Mouse (Mus musculus): ENCODE measurements around the gene Pofut1. TPM values are rescaled to one million over a fixed set of nuclear protein-coding genes. Genes with fewer than 3 reads are reported as not detected.

The Pofut1 gene
- polyA plus RNA-seq, 1 experiment from 2014 or later, result 4.9 TPM

DNA sequence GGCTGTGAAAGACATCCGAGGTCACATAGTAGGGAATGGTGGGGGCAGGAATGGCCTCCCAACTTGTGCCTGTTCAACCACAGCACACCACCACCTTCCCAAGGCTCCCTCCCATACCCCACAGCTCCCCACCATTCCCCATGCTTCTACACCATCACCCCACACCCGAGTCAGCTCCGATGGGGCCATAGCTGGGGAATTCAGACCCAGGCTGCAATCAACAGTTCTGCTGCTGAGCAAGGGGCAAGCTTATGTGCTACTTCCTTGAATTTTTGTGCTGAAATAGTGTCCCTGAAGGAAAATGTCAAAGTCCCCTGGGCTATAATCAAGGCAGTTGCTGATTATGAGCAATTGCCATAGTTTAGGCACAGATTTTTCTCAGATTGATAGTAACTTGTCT, 22.8 kb upstream of the Pofut1 start:
- H3K27me3 ChIP-seq (replicated peaks), result no peaks in the 10 kb centered on the region
- no peak for ATAC-seq (ENCODE audit: low FRiP score, low read depth)
- 85% methylated on average over 3 of the region's 3 CpGs for whole genome bisulfite sequencing
- no peaks in the 10 kb centered on the region for H3K36me3 ChIP-seq
- no peak overlapping the region for H3K4me2 ChIP-seq (replicated peaks)
- H3K9me3 ChIP-seq, result no peaks in the 10 kb centered on the region
- H3K9ac ChIP-seq, result no peak overlapping the region
- no peak overlapping the region for H3K27ac ChIP-seq
- H3K4me3 ChIP-seq, result no peak overlapping the region
- H3K4me1 ChIP-seq, result no peaks in the 10 kb centered on the region

DNA sequence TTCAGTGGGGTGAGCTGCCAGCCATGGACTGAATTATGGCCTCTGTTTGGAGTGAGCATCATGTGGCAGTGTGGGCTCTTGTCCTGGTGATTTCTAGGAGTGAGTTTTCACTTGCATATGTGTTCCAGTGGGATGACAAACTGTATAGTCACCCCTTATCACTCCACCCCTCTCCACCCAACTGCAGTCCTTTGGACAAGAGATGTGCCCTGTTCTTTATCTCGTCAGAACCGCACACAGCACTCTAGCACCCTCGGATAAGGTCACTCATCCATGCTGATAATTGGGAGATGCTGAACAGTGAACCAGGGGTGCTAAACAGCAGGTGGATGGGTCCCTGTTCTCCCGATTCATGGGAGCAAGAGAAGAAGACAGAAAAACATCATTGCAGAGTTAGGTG, 19.7 kb upstream of the Pofut1 start:
- no peak for ATAC-seq (ENCODE audit: low FRiP score, low read depth)
- Histone ChIP-seq H3K4me3 (no peak overlapping the region), H3K4me2 (replicated peaks) (no peak overlapping the region), H3K27me3 (replicated peaks) (no peaks in the 10 kb centered on the region), H3K27ac (no peak overlapping the region), H3K36me3 (no peaks in the 10 kb centered on the region), H3K4me1 (peaks cover 14% of the 10 kb centered on the region), H3K9me3 (no peaks in the 10 kb centered on the region), H3K9ac (no peak overlapping the region)
- WGBS, result 88% methylated on average over 4 of the region's 4 CpGs

DNA sequence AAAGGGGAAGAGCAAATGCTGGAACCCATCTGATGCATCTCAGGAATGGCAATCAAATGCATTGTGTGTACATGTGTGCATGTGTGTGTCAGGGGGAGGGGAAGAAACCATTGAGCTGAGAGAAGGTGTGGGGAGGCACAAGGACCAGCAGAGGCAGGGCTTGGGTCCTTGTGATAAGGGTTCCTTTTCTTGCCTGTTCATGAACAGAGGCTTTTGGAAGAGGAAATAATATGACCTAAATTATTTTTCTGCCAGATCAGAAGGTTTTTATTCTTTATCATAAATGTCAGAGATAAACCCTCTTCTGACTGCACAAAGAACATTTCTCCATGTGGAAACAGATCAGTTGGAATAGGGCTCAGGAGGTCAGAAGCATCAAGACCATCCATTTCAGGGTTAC, 19.2 kb upstream of the Pofut1 start:
- no peaks in the 10 kb centered on the region for H3K9me3 ChIP-seq
- H3K4me2 ChIP-seq (replicated peaks), result no peak overlapping the region
- H3K4me3 ChIP-seq, result no peak overlapping the region
- no peaks in the 10 kb centered on the region for H3K36me3 ChIP-seq
- H3K9ac ChIP-seq, result no peak overlapping the region
- H3K4me1 ChIP-seq, result peaks cover 14% of the 10 kb centered on the region
- H3K27me3 ChIP-seq (replicated peaks), result no peaks in the 10 kb centered on the region
- ATAC-seq (ENCODE audit: low FRiP score, low read depth), result no peak
- H3K27ac ChIP-seq, result no peak overlapping the region

DNA sequence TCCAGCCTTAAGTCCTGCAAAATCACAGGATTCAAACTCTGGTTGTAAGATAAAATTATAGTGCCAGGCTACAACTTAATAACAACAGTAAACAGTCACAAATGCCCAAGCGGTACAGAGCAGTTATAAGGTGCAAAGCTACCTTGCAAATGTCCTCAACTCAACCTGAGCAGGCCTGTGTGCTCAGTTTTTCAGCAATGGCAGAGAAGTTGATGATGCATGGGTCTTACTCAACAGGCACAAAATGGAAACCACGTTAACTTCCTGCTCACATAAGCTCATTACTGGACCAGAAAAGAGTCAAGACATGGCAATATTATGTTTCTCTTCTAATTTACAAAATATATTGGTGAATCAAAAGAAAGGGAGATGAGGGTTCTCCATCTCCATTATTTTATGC, 18.8 kb upstream of the Pofut1 start:
- Histone ChIP-seq H3K9me3 (no peaks in the 10 kb centered on the region), H3K27me3 (replicated peaks) (no peaks in the 10 kb centered on the region), H3K36me3 (no peaks in the 10 kb centered on the region), H3K4me2 (replicated peaks) (no peak overlapping the region), H3K27ac (no peak overlapping the region), H3K9ac (no peak overlapping the region), H3K4me1 (peaks cover 14% of the 10 kb centered on the region), H3K4me3 (no peak overlapping the region)
- no peak for ATAC-seq (ENCODE audit: low FRiP score, low read depth)
- WGBS, result 90% methylated on average over 2 of the region's 2 CpGs

DNA sequence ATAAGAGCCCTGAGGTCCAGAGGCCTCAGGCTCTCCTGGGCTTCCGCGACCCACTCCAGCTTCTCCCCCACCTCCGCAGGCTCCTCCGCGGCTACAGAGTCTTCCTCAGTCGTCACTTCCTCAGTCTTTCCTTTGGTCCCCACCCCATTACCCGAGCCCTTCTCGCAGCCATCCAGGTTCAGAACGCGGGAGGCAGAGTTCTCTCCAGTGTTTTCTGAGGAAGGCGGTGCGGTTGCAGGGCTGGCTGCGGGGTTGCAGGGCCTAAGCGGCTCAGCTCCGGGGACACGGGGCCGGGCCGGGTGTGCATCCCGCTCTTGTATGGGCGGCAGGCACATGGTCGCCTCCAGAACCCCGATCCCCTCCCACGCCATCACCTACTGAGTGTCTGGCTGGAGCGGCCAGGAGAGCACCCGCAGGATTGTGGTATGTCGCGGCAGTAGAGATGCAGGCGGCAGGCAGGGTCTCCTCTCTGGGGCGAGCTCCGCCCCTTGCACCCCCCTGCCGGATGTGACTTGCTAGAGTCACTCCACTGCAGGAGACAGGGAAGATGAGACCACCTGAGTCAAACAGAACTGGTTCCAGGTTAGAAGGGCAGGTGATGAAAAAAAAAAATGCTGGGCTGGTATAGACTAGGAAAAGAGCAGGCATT, 16.3 kb upstream of the Pofut1 start, which contains the start of gene Tspyl3:
Gene Tspyl3 (minus strand): TSS at position 496 of the 649 bp plus-strand sequence.
- H3K9me3 ChIP-seq, result no peaks in the 10 kb centered on the region
- H3K9ac ChIP-seq, result peak within 1 kb of the TSS; percentile 75
- H3K27me3 ChIP-seq (replicated peaks), result no peaks in the 10 kb centered on the region
- H3K4me1 ChIP-seq, result peaks cover 14% of the 10 kb centered on the region
- ATAC-seq (ENCODE audit: low FRiP score, low read depth), result peak; percentile 70
- 0 out of 2 replicates have a peak within 1 kb of the TSS, but pooled peaks have one; percentile 37 for H3K27ac ChIP-seq
- H3K4me3 ChIP-seq, result peak within 1 kb of the TSS; percentile 49
- 5% methylated on average over 31 of the region's 31 CpGs for whole genome bisulfite sequencing
- H3K36me3 ChIP-seq, result peaks cover 22% of the 10 kb centered on the region
- H3K4me2 ChIP-seq (replicated peaks), result peak within 1 kb of the TSS; percentile 69

DNA sequence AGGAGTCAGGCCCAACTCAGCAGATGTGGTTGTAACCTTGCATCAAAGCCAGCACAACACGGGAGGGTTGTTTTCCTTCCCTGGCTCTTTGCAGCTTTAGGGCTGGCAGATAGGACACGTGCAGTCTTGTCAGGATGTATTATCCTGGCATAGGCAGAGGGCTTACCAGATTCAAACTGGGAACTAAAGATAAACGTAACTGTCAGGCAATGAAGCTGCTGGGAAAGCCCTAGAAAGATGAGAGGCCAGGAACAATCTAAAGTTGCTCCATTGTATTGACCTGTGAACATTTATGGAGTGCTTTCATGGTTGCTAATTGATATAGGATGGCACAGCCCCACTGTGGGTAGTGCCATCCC, 15.8 kb upstream of the Pofut1 start:
- peak overlapping the region; percentile 69 for H3K4me2 ChIP-seq (replicated peaks)
- peaks cover 27% of the 10 kb centered on the region for H3K36me3 ChIP-seq
- H3K4me1 ChIP-seq, result peaks cover 14% of the 10 kb centered on the region
- ATAC-seq (ENCODE audit: low FRiP score, low read depth), result no peak
- H3K4me3 ChIP-seq, result peak overlapping the region; percentile 49; the same call in 1 of the 2 replicates
- peak overlapping the region; percentile 75 for H3K9ac ChIP-seq
- no peaks in the 10 kb centered on the region for H3K27me3 ChIP-seq (replicated peaks)
- no peaks in the 10 kb centered on the region for H3K9me3 ChIP-seq
- WGBS, result 6% methylated on average over 3 of the region's 3 CpGs
- H3K27ac ChIP-seq, result no peak overlapping the region

DNA sequence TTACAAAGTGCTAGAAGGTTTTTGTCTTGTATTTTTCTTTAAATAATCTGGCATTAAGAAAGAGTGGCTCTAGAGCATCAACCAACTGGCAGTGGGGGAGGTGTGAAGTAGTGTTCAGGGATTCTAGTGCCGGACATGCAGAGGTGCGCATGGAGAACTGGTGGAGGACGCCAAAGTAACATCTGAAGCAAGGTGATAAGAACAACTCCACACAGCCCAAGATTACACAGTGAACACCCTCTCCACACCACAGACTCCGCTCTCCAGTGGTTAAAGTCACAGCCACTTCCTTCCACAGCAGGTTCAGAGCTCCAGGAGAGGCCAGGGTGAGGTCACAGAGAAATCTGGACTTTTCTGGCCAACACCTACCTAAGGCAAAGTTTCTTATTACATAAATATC, 13.4 kb upstream of the Pofut1 start:
- Histone ChIP-seq H3K4me3 (no peak overlapping the region), H3K4me1 (peaks cover 14% of the 10 kb centered on the region), H3K27me3 (replicated peaks) (no peaks in the 10 kb centered on the region), H3K27ac (no peak overlapping the region), H3K9me3 (no peaks in the 10 kb centered on the region), H3K36me3 (peaks cover 48% of the 10 kb centered on the region), H3K9ac (no peak overlapping the region), H3K4me2 (replicated peaks) (no peak overlapping the region)
- ATAC-seq (ENCODE audit: low FRiP score, low read depth), result no peak
- 89% methylated on average over 4 of the region's 4 CpGs for WGBS

DNA sequence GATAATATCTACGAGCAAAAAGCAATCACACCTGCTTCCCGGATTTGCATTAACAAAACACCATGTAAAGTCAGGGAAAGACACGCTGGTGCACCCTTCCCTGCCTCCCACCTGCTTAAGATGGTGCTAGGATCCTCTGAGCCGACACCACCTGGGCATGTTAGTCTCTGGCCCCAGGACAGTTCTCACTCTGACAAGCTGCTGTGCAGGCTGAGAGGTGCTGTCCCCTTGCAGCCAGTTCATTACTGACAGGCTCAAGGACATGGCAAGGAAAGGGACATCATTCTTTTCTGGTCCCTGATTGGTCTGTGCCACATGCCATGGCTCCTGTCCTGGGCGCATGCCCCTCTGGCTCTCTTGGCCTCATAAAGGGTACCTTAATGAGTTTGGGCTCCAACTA, 12.8 kb upstream of the Pofut1 start:
- WGBS, result 91% methylated on average over 5 of the region's 5 CpGs
- ATAC-seq (ENCODE audit: low FRiP score, low read depth), result no peak
- peaks cover 14% of the 10 kb centered on the region for H3K4me1 ChIP-seq
- no peak overlapping the region for H3K4me2 ChIP-seq (replicated peaks)
- H3K4me3 ChIP-seq, result no peak overlapping the region
- H3K9ac ChIP-seq, result no peak overlapping the region
- H3K9me3 ChIP-seq, result no peaks in the 10 kb centered on the region
- no peaks in the 10 kb centered on the region for H3K27me3 ChIP-seq (replicated peaks)
- H3K36me3 ChIP-seq, result peaks cover 54% of the 10 kb centered on the region
- H3K27ac ChIP-seq, result no peak overlapping the region

DNA sequence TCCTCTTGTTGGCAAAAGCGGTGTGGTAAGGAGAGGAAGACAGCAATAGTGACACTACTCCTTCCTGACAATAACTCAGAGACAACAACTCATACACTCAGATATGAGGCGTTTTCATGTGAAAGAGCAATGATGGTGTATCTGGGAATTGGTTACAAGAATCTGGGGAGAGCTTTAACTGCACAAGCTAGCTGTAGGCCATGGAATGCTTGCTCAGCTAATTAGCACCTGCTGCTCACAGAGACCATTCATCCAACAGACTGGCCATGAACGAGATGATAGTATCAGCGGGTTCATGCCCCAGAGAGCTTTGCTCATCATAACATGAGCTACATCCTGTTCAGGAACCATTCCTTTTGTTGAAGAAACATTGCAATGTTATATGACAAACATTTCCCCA, 4.1 kb upstream of the Pofut1 start:
- Histone ChIP-seq H3K9ac (no peak overlapping the region), H3K27ac (no peak overlapping the region), H3K9me3 (no peaks in the 10 kb centered on the region), H3K4me2 (replicated peaks) (no peak overlapping the region), H3K27me3 (replicated peaks) (no peaks in the 10 kb centered on the region), H3K36me3 (peaks cover 44% of the 10 kb centered on the region), H3K4me1 (peaks cover 22% of the 10 kb centered on the region), H3K4me3 (no peak overlapping the region)
- 79% methylated on average over 4 of the region's 4 CpGs for WGBS
- no peak for ATAC-seq (ENCODE audit: low FRiP score, low read depth)

DNA sequence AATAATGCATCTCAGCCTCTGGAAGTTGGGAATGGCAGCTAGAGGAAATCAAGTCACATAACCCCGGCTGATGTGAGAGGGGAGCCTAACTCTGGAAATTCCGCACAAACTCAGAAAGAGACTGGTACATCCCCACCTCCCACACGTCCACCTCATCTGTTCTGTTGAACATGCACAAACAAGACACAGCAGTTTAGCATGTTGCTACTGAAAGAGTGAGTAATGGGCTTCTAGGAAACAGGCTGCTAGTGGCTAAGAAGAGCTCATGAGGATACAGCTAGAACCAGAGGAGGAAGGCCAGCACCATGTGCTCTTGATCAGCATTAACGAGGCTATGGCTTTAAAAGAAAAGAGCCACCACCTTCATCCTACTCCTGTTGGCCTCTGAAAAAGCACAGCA, 3.4 kb upstream of the Pofut1 start:
- Histone ChIP-seq H3K4me1 (peaks cover 24% of the 10 kb centered on the region), H3K9ac (no peak overlapping the region), H3K4me2 (replicated peaks) (no peak overlapping the region), H3K36me3 (peaks cover 39% of the 10 kb centered on the region), H3K4me3 (no peak overlapping the region), H3K27me3 (replicated peaks) (no peaks in the 10 kb centered on the region), H3K9me3 (no peaks in the 10 kb centered on the region), H3K27ac (no peak overlapping the region)
- ATAC-seq (ENCODE audit: low FRiP score, low read depth), result no peak
- WGBS, result 86% methylated on average over 4 of the region's 4 CpGs

DNA sequence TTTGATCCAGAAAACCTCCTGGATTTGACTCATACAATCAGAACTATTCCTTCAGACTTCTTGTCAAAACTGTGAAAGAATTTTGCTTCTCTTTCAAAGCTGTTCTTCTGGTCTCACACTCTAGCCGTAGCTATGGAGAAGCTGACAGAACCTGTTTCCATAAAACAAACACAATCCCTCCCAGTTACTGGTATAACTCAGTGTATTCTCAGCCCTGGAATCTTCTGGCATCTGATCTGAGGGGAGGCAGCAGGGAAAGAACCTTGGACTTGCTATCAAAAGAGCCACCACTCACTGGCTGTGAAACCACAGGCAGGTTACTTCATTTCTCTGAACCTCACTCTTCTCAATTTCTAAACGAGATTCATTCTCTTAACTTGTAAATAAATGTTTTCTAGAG, 2.9 kb upstream of the Pofut1 start:
- no peak for ATAC-seq (ENCODE audit: low FRiP score, low read depth)
- Histone ChIP-seq H3K36me3 (peaks cover 34% of the 10 kb centered on the region), H3K4me3 (no peak overlapping the region), H3K9me3 (no peaks in the 10 kb centered on the region), H3K4me1 (peaks cover 24% of the 10 kb centered on the region), H3K27me3 (replicated peaks) (no peaks in the 10 kb centered on the region), H3K9ac (no peak overlapping the region), H3K27ac (no peak overlapping the region), H3K4me2 (replicated peaks) (no peak overlapping the region)
- WGBS, result 85% methylated on average over 2 of the region's 2 CpGs

DNA sequence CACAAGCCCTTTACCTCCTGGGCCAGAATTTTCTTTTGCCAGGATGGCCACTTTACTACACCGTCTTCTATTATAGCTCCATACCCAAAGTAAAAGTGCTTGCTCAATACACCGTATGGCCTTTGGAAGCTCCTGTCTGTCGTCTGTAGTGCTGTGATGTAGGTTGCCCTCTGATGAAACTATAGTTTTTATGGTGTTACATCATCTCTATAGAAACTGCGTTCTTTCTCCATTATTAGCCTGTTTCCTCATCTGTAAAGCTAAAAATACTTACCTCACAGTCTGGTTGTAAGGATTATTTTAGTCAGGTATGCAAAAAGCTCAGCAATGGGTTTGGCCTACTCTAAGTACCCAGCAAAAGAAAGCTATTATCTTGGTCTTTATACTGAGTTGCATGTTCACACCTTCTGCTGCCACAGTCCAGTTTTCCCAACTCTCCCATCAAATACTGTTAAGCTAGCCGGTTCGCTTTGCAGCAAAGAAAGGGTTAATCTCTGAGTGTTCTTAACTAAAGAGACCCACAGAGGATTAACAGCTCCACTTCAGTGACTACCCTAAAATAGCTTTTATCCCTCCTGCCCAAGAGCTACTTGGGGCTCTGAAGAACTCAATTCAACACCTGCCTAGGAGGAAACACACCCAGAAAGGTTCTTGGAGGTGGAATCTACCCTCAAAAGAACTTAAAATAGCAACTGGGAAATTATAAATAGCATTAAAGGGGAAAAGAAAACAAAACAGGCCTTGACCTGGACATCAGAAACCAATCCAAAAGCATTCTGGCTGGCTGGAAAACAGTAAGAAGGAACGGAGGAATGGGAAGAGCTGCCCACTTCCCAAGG, 2.1 kb upstream of the Pofut1 start:
- peak overlapping the region; percentile 98 for H3K4me3 ChIP-seq
- H3K36me3 ChIP-seq, result peaks cover 27% of the 10 kb centered on the region
- H3K9me3 ChIP-seq, result no peaks in the 10 kb centered on the region
- H3K9ac ChIP-seq, result peak overlapping the region; percentile 97
- 64% methylated on average over 7 of the region's 7 CpGs for WGBS
- no peaks in the 10 kb centered on the region for H3K27me3 ChIP-seq (replicated peaks)
- H3K4me1 ChIP-seq, result peaks cover 24% of the 10 kb centered on the region
- peak overlapping the region; percentile 94 for H3K4me2 ChIP-seq (replicated peaks)
- H3K27ac ChIP-seq, result no peak overlapping the region
- no peak for ATAC-seq (ENCODE audit: low FRiP score, low read depth)
